Mouse (Mus musculus) intestine, embryonic 14.5 days (tissue): ENCODE results near the gene Scn3a. TPM values are rescaled to one million over a fixed set of nuclear protein-coding genes. Genes with fewer than 3 reads are reported as not detected.

Source experiments
- ATAC-seq: fragments of 200-750 bp; cut with Nextera tagmentation; replicated peaks from 2 replicates; pipeline ENCODE4 v1.8.0; 2017; ENCODE audit warnings: low read depth, moderate number of reproducible peaks, moderate TSS enrichment, moderate library complexity; ENCODE audit not compliant: low FRiP score, low TSS enrichment
- DNase-seq: peaks from one replicate; pipeline ENCODE4 v3.0.0-alpha.2; 2018; ENCODE audit warnings: low spot score
- H3K27ac ChIP-seq: fragments of 300-500 bp; sonication (generic); 2 replicates; pipeline ENCODE4 v1.5.1; 2014; ENCODE audit warnings: low read depth, mild to moderate bottlenecking, control low read depth
- H3K27me3 ChIP-seq: fragments of 300-500 bp; sonication (generic); replicated peaks from 2 replicates; pipeline ENCODE4 v1.6.1; 2014; ENCODE audit warnings: low read length, control low read depth; ENCODE audit not compliant: control insufficient read depth, insufficient read depth
- H3K36me3 ChIP-seq: fragments of 300-500 bp; sonication (generic); 2 replicates; pipeline ENCODE4 v1.6.1; 2014; ENCODE audit warnings: low read length, control low read depth; ENCODE audit not compliant: control insufficient read depth, insufficient read depth
- H3K4me1 ChIP-seq: fragments of 300-500 bp; sonication (generic); replicated peaks from 2 replicates; pipeline ENCODE4 v1.6.1; 2014; ENCODE audit warnings: low read length, control low read depth, mixed read lengths; ENCODE audit not compliant: control insufficient read depth, insufficient read depth
- H3K4me2 ChIP-seq: fragments of 300-500 bp; sonication (generic); 2 replicates; pipeline ENCODE4 v1.6.1; 2014; ENCODE audit warnings: low read length
- H3K4me3 ChIP-seq: fragments of 300-500 bp; sonication (generic); 2 replicates; pipeline ENCODE4 v1.5.1; 2014; ENCODE audit warnings: low read depth, low read length, control low read depth, mixed read lengths
- H3K9ac ChIP-seq: fragments of 300-500 bp; sonication (generic); 2 replicates; pipeline ENCODE4 v1.6.1; 2014; ENCODE audit warnings: mild to moderate bottlenecking, low read length
- H3K9me3 ChIP-seq: fragments of 300-500 bp; sonication (generic); 2 replicates; pipeline ENCODE4 v1.6.1; 2016; ENCODE audit warnings: low read length, control low read depth; ENCODE audit not compliant: control insufficient read depth
- WGBS: fragments of 180-500 bp; shearing (Covaris S2); extraction: QIAGEN DNeasy Blood & Tissue Kit; methylation state at CpG from one replicate; pipeline ENCODE4 v1.1.7; 2014; 5-methylcytosine and 5-hydroxymethylcytosine counted together
- polyA plus RNA-seq: library from polyadenylated mRNA; unstranded; fragments of >200 nt; fragmentation: Nextera tagmentation; extraction: Ambion mirVana; gene quantifications from 2 replicates; pipeline ENCODE4 v1.2.1, GENCODE M21; 2014

Scn3a gene
- polyA plus RNA-seq, 1 experiment from 2014 or later = 4.9 TPM

DNA sequence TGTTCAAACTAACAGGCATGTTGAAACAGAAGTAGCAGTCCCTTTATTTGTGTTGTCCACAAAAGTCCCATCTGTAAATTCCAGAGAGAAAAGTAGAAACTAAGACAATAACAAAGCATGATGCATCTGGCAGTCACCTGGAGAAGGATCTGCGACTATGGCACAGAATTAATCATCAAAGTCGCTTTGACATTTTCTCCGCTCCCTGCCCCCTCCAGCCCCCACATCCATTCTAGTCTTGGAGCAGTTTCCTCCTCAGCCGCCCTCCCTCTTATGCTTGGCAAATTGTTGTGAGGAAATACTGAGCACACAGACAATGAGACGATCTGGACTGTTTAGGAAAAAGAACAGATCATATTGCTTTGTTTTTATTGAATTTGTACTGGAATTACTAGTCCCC, 29.0 kb downstream of the Scn3a start:
- WGBS = 42% methylated on average over 5 of the region's 5 CpGs
- no peaks in the 10 kb centered on the region for H3K4me1 ChIP-seq
- no peaks in the 10 kb centered on the region for H3K36me3 ChIP-seq
- no peak overlapping the region for H3K4me2 ChIP-seq
- H3K27me3 ChIP-seq = no peaks in the 10 kb centered on the region
- no peak overlapping the region for H3K4me3 ChIP-seq
- DNase-seq (no peak), ATAC-seq (no peak)
- H3K9me3 ChIP-seq = no peaks in the 10 kb centered on the region
- H3K27ac ChIP-seq = no peak overlapping the region
- H3K9ac ChIP-seq = no peak overlapping the region

DNA sequence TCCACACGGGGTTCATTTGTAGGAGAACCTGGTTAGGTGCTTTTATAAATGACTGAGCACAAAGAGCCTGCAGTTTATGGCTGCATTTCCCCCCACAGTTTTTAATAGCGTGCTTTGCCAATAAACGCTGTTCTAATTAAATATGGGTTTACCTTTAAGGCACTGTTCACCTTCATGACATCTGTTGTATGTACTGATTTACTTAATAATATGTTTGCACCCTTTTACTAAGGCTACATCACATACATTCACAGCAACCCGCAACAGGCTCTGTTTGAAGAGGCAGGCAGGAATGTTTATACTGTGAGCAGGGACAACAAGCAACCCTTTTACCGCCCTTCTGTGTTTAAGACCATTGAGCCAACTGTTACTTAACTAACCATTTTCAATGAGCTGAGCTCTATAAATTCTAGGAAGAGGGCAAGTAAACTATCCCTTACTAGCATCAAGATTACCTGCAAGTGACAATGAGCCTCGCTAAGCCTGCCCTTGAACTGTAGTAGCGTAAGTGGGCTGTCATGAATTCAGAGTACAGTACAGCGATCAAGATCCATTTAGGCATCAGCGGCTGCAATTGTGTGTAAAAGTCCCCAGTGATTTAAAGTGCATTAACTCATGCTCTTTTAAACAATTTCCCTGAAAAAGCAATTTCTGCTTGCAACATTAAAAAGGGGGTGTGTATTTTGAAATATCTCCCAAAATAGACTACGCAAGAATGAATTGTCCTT, 35.1 kb downstream of the Scn3a start:
- no peak for ATAC-seq
- Histone ChIP-seq H3K4me1 (no peaks in the 10 kb centered on the region), H3K27me3 (no peaks in the 10 kb centered on the region), H3K36me3 (no peaks in the 10 kb centered on the region), H3K4me3 (no peak overlapping the region), H3K9ac (no peak overlapping the region), H3K9me3 (no peaks in the 10 kb centered on the region), H3K4me2 (no peak overlapping the region), H3K27ac (no peak overlapping the region)
- WGBS = 69% methylated on average over 10 of the region's 10 CpGs
- DNase-seq = no peak

- DNase-seq (no peak), ATAC-seq (no peak)
- H3K36me3 ChIP-seq = no peaks in the 10 kb centered on the region
- no peak overlapping the region for H3K9ac ChIP-seq
- H3K4me3 ChIP-seq = no peak overlapping the region
- no peaks in the 10 kb centered on the region for H3K4me1 ChIP-seq
- H3K9me3 ChIP-seq = no peaks in the 10 kb centered on the region
- H3K4me2 ChIP-seq = no peak overlapping the region
- H3K27ac ChIP-seq = no peak overlapping the region
- 58% methylated on average over 5 of the region's 5 CpGs for WGBS
- no peaks in the 10 kb centered on the region for H3K27me3 ChIP-seq
Measured at GRCm38 (mm10) chr2:65529148-65529547, 38.3 kb downstream of the Scn3a start.

- WGBS = 65% methylated on average over 6 of the region's 6 CpGs
- DNase-seq = no peak
- no peaks in the 10 kb centered on the region for H3K27me3 ChIP-seq
- H3K4me3 ChIP-seq = no peak overlapping the region
- no peak overlapping the region for H3K9ac ChIP-seq
- ATAC-seq = no peak
- no peak overlapping the region for H3K4me2 ChIP-seq
- H3K9me3 ChIP-seq = no peaks in the 10 kb centered on the region
- H3K36me3 ChIP-seq = no peaks in the 10 kb centered on the region
- H3K4me1 ChIP-seq = no peaks in the 10 kb centered on the region
- no peak overlapping the region for H3K27ac ChIP-seq
Measured at GRCm38 (mm10) chr2:65516703-65517102, 50.7 kb downstream of the Scn3a start.

- H3K27me3 ChIP-seq = no peaks in the 10 kb centered on the region
- H3K4me3 ChIP-seq = no peak overlapping the region
- no peaks in the 10 kb centered on the region for H3K36me3 ChIP-seq
- no peak overlapping the region for H3K9ac ChIP-seq
- DNase-seq (no peak), ATAC-seq (no peak)
- H3K4me2 ChIP-seq = no peak overlapping the region
- no peaks in the 10 kb centered on the region for H3K9me3 ChIP-seq
- no peak overlapping the region for H3K27ac ChIP-seq
- 74% methylated on average over 12 of the region's 12 CpGs for WGBS
- H3K4me1 ChIP-seq = no peaks in the 10 kb centered on the region
Measured at GRCm38 (mm10) chr2:65508217-65508616, 59.2 kb downstream of the Scn3a start.

- no peak for ATAC-seq
- no peak for DNase-seq
- H3K9ac ChIP-seq = no peak overlapping the region
- H3K9me3 ChIP-seq = no peaks in the 10 kb centered on the region
- H3K27ac ChIP-seq = no peak overlapping the region
- H3K4me3 ChIP-seq = no peak overlapping the region
- no peaks in the 10 kb centered on the region for H3K36me3 ChIP-seq
- 75% methylated on average over 9 of the region's 9 CpGs for WGBS
- H3K27me3 ChIP-seq = no peaks in the 10 kb centered on the region
- no peak overlapping the region for H3K4me2 ChIP-seq
- no peaks in the 10 kb centered on the region for H3K4me1 ChIP-seq
Measured at GRCm38 (mm10) chr2:65490450-65490849, 77.0 kb downstream of the Scn3a start.

DNA sequence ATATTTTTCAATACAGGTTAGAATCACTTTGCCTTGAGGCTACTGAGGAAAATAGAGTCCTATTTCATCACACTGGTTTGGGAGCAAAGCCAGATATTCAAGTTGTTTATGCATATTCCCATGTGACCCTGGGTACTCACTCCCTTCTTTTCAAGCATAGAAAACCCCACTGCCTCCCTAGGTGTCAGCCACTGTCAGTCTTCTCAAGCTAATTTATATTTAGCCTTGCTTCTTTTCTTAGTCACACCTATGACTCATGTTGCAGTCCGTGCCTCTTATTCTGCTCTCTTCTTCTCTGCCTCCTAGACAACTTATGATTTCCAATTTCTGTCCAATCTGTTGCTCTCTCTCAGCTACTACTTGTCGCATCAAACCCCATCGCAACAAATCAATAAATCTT, 84.0 kb downstream of the Scn3a start:
- 68% methylated on average over 3 of the region's 3 CpGs for WGBS
- ATAC-seq = no peak
- DNase-seq = no peak

DNA sequence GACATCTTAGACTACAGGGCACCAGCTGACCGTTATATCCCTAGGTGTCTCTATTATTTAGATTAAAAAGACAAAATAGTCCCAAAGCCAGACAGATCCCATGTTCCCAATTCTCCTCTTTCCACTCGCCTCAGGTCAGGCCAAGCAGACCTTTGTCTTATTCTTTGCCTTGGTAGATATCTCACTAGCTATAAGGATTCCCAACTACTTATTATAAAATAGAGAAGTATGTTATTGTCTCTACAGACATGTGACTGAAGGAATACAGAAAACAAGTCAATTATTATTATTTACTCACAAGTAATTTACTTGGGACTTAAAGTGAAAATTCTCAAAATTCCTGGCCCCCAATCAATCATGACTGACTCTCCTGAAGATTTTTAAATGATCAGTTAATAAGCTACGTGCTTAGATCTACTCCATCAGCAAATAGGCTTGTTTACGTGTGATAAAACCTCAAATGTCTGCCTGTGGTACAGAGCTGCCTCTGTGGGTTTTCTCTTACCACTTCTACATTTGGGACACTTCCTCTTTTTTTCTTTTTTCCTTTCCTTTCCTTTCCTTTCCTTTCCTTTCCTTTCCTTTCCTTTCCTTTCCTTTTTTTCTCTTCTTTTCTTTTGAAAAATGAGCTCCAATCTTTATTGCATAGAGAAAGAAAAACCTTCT, 86.3 kb downstream of the Scn3a start:
- 81% methylated on average over 4 of the region's 4 CpGs for WGBS
- no peak for ATAC-seq
- no peak overlapping the region for H3K27ac ChIP-seq
- H3K4me2 ChIP-seq = no peak overlapping the region
- no peak overlapping the region for H3K9ac ChIP-seq
- no peaks in the 10 kb centered on the region for H3K9me3 ChIP-seq
- no peaks in the 10 kb centered on the region for H3K36me3 ChIP-seq
- DNase-seq = no peak
- H3K4me1 ChIP-seq = no peaks in the 10 kb centered on the region
- no peaks in the 10 kb centered on the region for H3K27me3 ChIP-seq
- H3K4me3 ChIP-seq = no peak overlapping the region

More for the DNA sequence above, 84.0 kb downstream of the Scn3a start:
- no peak overlapping the region for H3K4me2 ChIP-seq
- no peak overlapping the region for H3K9ac ChIP-seq
- H3K27ac ChIP-seq = no peak overlapping the region
- H3K36me3 ChIP-seq = no peaks in the 10 kb centered on the region
- no peaks in the 10 kb centered on the region for H3K9me3 ChIP-seq
- no peaks in the 10 kb centered on the region for H3K4me1 ChIP-seq
- no peaks in the 10 kb centered on the region for H3K27me3 ChIP-seq
- H3K4me3 ChIP-seq = no peak overlapping the region
